Mouse (Mus musculus) CD4-positive, CD25-positive, alpha-beta regulatory T cell, adult 4 months (primary cell): ENCODE results near the gene Nptn. TPM values are rescaled to one million over a fixed set of nuclear protein-coding genes. Genes with fewer than 3 reads are reported as not detected.

ENCODE experiments used
- ATAC-seq: one replicate; pipeline ENCODE4 v1.8.0; 2017
- polyA plus RNA-seq, 2 experiments: library from polyadenylated mRNA; unstranded; fragments of 100-300 nt; shearing (Covaris generic); gene quantifications; one replicate each; pipeline ENCODE4 v1.2.1; 2017

Nptn gene
- polyA plus RNA-seq, 2 experiments from 2014 or later = 70.3 to 72.6 TPM

- no peak for ATAC-seq
These were observed 121.7 kb downstream of the Nptn start for GRCm38 (mm10) chr9:58703766-58704165.

- ATAC-seq = no peak
These were observed 124.0 kb downstream of the Nptn start for GRCm38 (mm10) chr9:58706024-58706423.

Other genes starting within 250 kb of the Nptn start
- not detected for gene Tbc1d21, start 211.8 kb upstream of the Nptn start, polyA plus RNA-seq
- gene Insyn1, start 93.6 kb upstream of the Nptn start, polyA plus RNA-seq = not detected
- not detected for gene Cd276, start 26.8 kb upstream of the Nptn start, polyA plus RNA-seq
- gene Rec114, start 161.7 kb downstream of the Nptn start, polyA plus RNA-seq = 1 to 10 TPM in 1 of 2 experiments, not detected in 1; 1.2 TPM
- gene Hcn4, start 241.2 kb downstream of the Nptn start, polyA plus RNA-seq = not detected